Mouse (Mus musculus): Measurements from ENCODE around the gene Kank3.

DNA sequence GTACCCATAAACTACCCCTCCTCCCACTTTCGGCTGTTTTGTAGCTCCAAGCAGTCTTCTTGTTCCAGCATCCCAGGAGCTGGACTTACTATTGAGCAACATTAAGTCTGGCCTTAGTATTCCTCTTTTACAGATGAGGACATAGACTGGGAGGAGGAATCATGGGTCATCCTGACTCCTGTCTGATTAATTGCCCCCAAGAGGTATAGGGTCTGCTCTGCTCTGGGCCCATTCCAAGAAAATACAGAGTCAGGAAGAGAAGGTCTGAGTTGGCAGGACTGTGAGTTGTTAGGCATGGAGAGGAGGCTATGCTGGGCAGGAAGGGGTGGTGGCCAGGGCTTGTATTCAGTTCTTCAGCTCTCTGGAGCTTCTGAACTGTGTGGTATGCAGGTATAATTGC lies 33.9 kb downstream of the Kank3 start:
- TF ChIP-seq POLR2A (IDR thresholded peaks at IDR 0.05; ENCODE audit: borderline replicate concordance, extremely low read depth, low read depth, low read length) (no peak), CTCF (IDR thresholded peaks at IDR 0.05; ENCODE audit: insufficient read depth, low read length) (no peak)
